Mouse (Mus musculus) liver, embryonic 13.5 days (tissue): Measurements from ENCODE around the gene Pdha1. TPM values are rescaled to one million over a fixed set of nuclear protein-coding genes. Genes with fewer than 3 reads are reported as not detected.

ENCODE experiments used
- ATAC-seq: fragments of 200-750 bp; cut with Nextera tagmentation; 2 replicates; pipeline ENCODE4 v1.8.0; 2017; ENCODE audit warnings: low read depth, mild to moderate bottlenecking, moderate number of reproducible peaks, moderate library complexity
- DNase-seq: peaks from one replicate; pipeline ENCODE4 v3.0.0; 2022
- H3K27ac ChIP-seq: fragments of 300-500 bp; sonication (generic); 2 replicates; pipeline ENCODE4 v1.5.1; 2015; ENCODE audit warnings: moderate library complexity, mild to moderate bottlenecking, inconsistent platforms
- H3K27me3 ChIP-seq: fragments of 300-500 bp; sonication (generic); 2 replicates; pipeline ENCODE4 v1.6.1; 2015; ENCODE audit warnings: mild to moderate bottlenecking, inconsistent platforms
- H3K36me3 ChIP-seq: fragments of 300-500 bp; sonication (generic); 2 replicates; pipeline ENCODE4 v1.6.1; 2015; ENCODE audit warnings: mild to moderate bottlenecking, inconsistent platforms
- H3K4me1 ChIP-seq: fragments of 300-500 bp; sonication (generic); replicated peaks from 2 replicates; pipeline ENCODE4 v1.6.1; 2015; ENCODE audit warnings: inconsistent platforms
- H3K4me2 ChIP-seq: fragments of 300-500 bp; sonication (generic); 2 replicates; pipeline ENCODE4 v1.6.1; 2015; ENCODE audit warnings: inconsistent platforms, mild to moderate bottlenecking, moderate library complexity
- H3K4me3 ChIP-seq: fragments of 300-500 bp; sonication (generic); replicated peaks from 2 replicates; pipeline ENCODE4 v1.5.1; 2015; ENCODE audit warnings: mild to moderate bottlenecking, inconsistent platforms
- H3K9ac ChIP-seq: fragments of 300-500 bp; sonication (generic); 2 replicates; pipeline ENCODE4 v1.6.1; 2015; ENCODE audit warnings: mild to moderate bottlenecking, inconsistent platforms
- H3K9me3 ChIP-seq: fragments of 300-500 bp; sonication (generic); replicated peaks from 2 replicates; pipeline ENCODE4 v1.6.1; 2016; ENCODE audit warnings: inconsistent platforms
- WGBS: fragments of 180-500 bp; shearing (Covaris S2); methylation state at CpG from one replicate; pipeline ENCODE4 v1.1.7; 2015; ENCODE audit not compliant: insufficient replicate concordance; 5-methylcytosine and 5-hydroxymethylcytosine counted together
- polyA plus RNA-seq: library from polyadenylated mRNA; unstranded; fragments of >200 nt; fragmentation: Nextera tagmentation; extraction: Ambion mirVana; gene quantifications from 2 replicates; pipeline ENCODE4 v1.2.1, GENCODE M21; 2015

The Pdha1 gene
- polyA plus RNA-seq, 1 experiment from 2014 or later = 66.6 TPM

DNA sequence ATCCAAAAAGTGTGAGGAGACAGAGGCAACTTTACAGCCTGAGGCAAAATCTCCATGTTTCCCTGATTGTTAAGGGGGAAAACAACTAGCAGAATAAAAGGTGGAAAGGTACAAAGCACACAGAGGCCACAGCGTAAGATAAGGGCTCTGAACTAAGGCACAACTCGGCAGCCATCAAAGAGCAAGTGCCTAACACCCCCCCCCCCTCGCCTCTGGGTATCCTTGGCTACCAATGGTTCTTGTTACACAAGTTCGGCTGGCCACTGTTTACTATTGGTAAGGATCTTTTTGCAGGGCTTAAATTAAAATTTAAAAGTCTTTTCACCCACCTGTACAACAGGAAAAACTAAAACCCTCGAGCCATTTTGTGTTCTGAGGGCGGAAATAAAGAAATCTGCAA is 2.5 kb downstream of the Pdha1 start:
- no peak for DNase-seq
- peak overlapping the region; percentile 72 for H3K4me2 ChIP-seq
- 34% methylated on average over 6 of the region's 6 CpGs for WGBS

GRCm38 (mm10) chrX:160134136-160134843 is 3.9 kb downstream of the Pdha1 start:
- Histone ChIP-seq H3K36me3 (peaks cover 13% of the 10 kb centered on the region), H3K9me3 (no peaks in the 10 kb centered on the region), H3K4me1 (peaks cover 21% of the 10 kb centered on the region), H3K27ac (no peak overlapping the region), H3K4me3 (no peak overlapping the region), H3K4me2 (no peak overlapping the region), H3K27me3 (no peaks in the 10 kb centered on the region), H3K9ac (no peak overlapping the region)
- DNase-seq (no peak), ATAC-seq (no peak)
- WGBS = 68% methylated on average over 11 of the region's 11 CpGs

More for the DNA sequence above, 2.5 kb downstream of the Pdha1 start:
- peak overlapping the region; percentile 81 for H3K9ac ChIP-seq
- no peaks in the 10 kb centered on the region for H3K27me3 ChIP-seq
- no peak for ATAC-seq
- peaks cover 5% of the 10 kb centered on the region for H3K36me3 ChIP-seq
- H3K4me3 ChIP-seq = peak overlapping the region; percentile 75
- H3K27ac ChIP-seq = no peak overlapping the region
- peaks cover 21% of the 10 kb centered on the region for H3K4me1 ChIP-seq
- H3K9me3 ChIP-seq = no peaks in the 10 kb centered on the region

- DNase-seq (no peak), ATAC-seq (0 out of 2 replicates have a peak, but pooled peaks have one; percentile 41)
- Histone ChIP-seq H3K9ac (no peak overlapping the region), H3K4me2 (no peak overlapping the region), H3K27me3 (no peaks in the 10 kb centered on the region), H3K4me1 (0 out of 2 replicates have a peak, but pooled peaks cover 6% of the 10 kb centered on the region), H3K4me3 (no peak overlapping the region), H3K36me3 (peaks cover 13% of the 10 kb centered on the region), H3K9me3 (no peaks in the 10 kb centered on the region), H3K27ac (no peak overlapping the region)
- 45% methylated on average over 3 of the region's 3 CpGs for WGBS
Observed at GRCm38 (mm10) chrX:160116658-160117057, 21.6 kb downstream of the Pdha1 start.

DNA sequence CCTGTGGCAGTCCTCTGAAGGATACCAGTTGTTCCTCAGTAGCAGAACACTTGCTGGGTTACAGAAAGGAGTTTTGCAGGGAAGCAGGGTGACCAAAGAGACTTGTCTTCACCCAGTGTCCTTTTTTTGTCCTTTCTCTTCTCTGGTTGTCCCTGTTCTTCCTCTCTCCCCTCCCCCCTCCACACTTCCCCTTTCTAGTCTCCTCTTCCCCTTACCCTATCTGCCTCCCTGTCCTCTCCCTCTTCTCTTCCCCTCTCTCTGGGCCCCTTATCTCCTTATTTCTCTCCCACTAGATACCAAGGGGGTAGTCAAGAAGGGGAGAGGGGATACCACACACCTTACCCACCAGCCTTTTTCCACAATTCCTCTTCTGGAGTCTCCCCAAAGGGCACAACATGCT is 22.1 kb downstream of the Pdha1 start:
- no peaks in the 10 kb centered on the region for H3K9me3 ChIP-seq
- no peak for DNase-seq
- H3K9ac ChIP-seq = no peak overlapping the region
- H3K4me3 ChIP-seq = no peak overlapping the region
- no peak overlapping the region for H3K4me2 ChIP-seq
- H3K27me3 ChIP-seq = no peaks in the 10 kb centered on the region
- peaks cover 8% of the 10 kb centered on the region; the same call in 1 of the 2 replicates for H3K36me3 ChIP-seq
- 0 out of 2 replicates have a peak, but pooled peaks cover 6% of the 10 kb centered on the region for H3K4me1 ChIP-seq
- no peak overlapping the region for H3K27ac ChIP-seq
- no peak for ATAC-seq

DNA sequence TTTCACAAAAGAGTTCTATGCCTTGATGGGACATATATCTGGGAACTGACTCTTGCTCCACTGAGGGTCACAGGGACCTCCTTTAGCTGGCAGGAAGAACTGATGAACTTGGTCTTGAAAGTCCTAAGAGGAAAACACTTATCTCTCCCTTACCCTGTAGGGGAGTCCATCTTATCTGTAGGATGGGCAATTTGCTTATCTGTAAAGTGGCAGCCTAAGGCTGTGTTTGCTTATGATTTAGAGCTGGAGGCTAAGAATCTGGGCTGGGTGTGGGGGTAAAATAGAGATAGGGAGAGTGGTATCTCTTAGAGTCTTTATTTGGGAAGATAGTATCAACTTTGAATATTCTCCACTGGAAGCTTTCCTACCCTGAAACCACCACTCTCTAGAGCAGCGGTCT is 24.4 kb downstream of the Pdha1 start:
- 50% methylated on average over 1 of the region's 1 CpGs for WGBS
- Histone ChIP-seq H3K4me3 (no peak overlapping the region), H3K9ac (no peak overlapping the region), H3K27me3 (no peaks in the 10 kb centered on the region), H3K9me3 (no peaks in the 10 kb centered on the region), H3K36me3 (no peaks in the 10 kb centered on the region), H3K27ac (no peak overlapping the region), H3K4me1 (0 out of 2 replicates have a peak, but pooled peaks cover 6% of the 10 kb centered on the region), H3K4me2 (no peak overlapping the region)
- no peak for DNase-seq
- no peak for ATAC-seq

GRCm38 (mm10) chrX:160107817-160108216 is 30.4 kb downstream of the Pdha1 start:
- Histone ChIP-seq H3K9ac (no peak overlapping the region), H3K27me3 (no peaks in the 10 kb centered on the region), H3K4me2 (no peak overlapping the region), H3K9me3 (no peaks in the 10 kb centered on the region), H3K27ac (no peak overlapping the region), H3K4me3 (no peak overlapping the region), H3K4me1 (no peaks in the 10 kb centered on the region), H3K36me3 (no peaks in the 10 kb centered on the region)
- no peak for DNase-seq
- no peak for ATAC-seq
- 35% methylated on average over 4 of the region's 4 CpGs for WGBS

DNA sequence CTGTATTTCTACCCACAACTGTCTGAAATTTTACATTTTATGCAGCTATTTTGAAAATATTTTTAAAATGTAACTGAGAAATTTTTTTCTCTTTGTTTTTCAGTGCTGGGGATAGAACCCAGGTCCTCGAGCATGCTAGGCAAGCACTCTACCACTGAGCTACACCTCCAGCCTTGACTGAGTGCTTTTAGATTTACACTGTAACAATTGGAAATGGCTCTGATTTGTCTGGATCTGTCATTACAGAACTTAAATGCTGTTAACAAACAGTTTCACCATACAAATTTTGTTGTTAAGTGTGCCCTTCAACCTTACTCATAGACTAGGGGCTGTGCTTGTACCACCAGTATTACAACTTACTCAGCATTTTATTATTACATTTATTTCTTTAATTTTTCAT is 46.2 kb downstream of the Pdha1 start:
- H3K4me3 ChIP-seq = no peak overlapping the region
- H3K27ac ChIP-seq = no peak overlapping the region
- H3K9ac ChIP-seq = no peak overlapping the region
- H3K4me2 ChIP-seq = no peak overlapping the region
- H3K4me1 ChIP-seq = no peaks in the 10 kb centered on the region
- 43% methylated on average over 1 of the region's 1 CpGs for WGBS
- H3K27me3 ChIP-seq = no peaks in the 10 kb centered on the region
- no peaks in the 10 kb centered on the region for H3K36me3 ChIP-seq
- ATAC-seq (no peak), DNase-seq (no peak)
- no peaks in the 10 kb centered on the region for H3K9me3 ChIP-seq

Other genes starting within 250 kb of the Pdha1 start
- gene Map3k15, start 150.0 kb downstream of the Pdha1 start, polyA plus RNA-seq = 0.10 and 0.13 TPM in 2 replicates